Mouse (Mus musculus) 3T3-L1 (cell line): ENCODE measurements around the gene Gadd45gip1.

Experiments used
- DNase-seq: peaks from one replicate; pipeline ENCODE4 v3.0.0-alpha.2; 2015; ENCODE audit warnings: low read depth, low spot score

The Gadd45gip1 gene

DNA sequence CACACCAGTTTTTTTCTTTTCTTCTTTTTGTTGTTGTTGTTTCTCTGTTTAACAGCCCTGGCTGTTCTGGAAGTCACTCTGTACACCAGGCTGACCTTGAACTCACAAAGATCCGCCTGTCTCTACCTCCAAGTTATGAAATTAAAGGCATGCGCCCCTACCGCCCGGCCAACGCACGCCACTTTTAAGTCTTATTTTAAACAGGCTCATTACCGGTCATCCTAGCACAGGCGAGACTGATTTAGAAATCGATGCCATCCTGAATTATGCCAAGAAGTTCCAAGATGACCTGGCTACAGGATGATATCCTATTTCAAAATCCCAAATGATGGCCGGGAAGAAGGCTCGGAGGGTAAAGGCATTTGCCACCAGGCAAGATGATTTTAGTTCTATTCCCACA is at the start of gene Gadd45gip1:
Gene Gadd45gip1, plus strand, starts transcription at position 33 of the 400 bp plus-strand sequence.
- peak; percentile 81 for DNase-seq

DNA sequence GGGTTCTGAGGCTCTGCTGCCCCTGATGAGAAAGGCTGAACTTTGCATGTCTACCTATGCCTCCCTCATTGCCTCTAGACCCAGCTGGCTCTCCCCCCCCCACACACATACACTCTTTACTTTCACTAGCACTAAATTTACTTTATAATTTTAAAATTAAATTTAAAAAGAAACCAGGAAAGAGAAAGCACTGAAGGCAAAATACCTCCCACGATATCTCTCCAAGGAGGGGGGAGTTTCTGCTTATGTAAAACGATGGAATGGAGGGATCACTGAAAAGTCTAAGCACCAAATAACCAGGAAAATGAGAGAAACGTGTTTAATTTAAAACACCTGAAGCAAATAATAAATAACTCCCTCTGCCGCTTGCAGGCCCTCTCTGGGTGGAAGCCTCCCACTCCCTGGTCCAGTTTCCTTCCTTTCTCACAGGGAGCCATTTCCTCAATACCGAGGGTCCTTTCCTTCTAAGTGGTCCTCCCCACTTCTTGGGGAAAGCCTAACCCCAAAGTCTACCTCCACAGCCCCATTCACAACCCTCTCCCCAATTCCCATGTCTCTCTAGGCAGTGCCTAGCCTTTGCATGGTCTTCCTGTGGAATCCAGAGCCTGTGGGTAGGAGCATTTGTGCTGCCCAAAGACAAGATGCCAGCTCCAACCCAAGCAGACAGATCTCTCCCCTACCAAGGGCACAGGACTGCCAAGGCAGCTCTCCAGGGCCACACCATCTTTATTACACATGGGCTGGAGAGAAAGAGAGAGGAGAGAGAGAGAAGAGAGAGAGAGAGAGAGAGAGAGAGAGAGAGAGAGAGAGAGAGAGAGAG is 49.4 kb upstream of the Gadd45gip1 start:
- DNase-seq, result no peak

DNA sequence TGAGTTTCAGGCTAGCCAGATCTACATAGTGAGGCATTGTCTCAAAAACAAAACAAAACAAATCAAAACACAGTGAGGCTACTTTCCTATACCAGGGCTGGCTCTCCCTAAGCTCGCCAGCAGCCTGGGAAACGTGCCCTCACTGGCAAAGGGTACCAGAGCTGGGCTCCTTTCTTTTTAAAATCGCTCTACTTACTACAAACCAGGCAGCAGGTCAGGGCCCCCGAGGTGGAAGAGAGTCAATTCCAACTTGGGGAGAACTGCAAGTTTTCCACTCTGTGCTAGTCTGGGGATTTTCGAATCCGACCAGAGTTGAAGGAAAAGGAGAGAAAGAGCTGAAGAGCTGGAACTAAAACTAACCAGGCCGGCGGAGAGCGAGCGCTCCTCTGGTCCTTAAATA is 48.6 kb upstream of the Gadd45gip1 start:
- DNase-seq, result no peak

- no peak for DNase-seq
Measured at GRCm38 (mm10) chr8:84783198-84783918, 48.0 kb upstream of the Gadd45gip1 start.

GRCm38 (mm10) chr8:84783919-84784581 is 47.3 kb upstream of the Gadd45gip1 start:
- no peak for DNase-seq

DNA sequence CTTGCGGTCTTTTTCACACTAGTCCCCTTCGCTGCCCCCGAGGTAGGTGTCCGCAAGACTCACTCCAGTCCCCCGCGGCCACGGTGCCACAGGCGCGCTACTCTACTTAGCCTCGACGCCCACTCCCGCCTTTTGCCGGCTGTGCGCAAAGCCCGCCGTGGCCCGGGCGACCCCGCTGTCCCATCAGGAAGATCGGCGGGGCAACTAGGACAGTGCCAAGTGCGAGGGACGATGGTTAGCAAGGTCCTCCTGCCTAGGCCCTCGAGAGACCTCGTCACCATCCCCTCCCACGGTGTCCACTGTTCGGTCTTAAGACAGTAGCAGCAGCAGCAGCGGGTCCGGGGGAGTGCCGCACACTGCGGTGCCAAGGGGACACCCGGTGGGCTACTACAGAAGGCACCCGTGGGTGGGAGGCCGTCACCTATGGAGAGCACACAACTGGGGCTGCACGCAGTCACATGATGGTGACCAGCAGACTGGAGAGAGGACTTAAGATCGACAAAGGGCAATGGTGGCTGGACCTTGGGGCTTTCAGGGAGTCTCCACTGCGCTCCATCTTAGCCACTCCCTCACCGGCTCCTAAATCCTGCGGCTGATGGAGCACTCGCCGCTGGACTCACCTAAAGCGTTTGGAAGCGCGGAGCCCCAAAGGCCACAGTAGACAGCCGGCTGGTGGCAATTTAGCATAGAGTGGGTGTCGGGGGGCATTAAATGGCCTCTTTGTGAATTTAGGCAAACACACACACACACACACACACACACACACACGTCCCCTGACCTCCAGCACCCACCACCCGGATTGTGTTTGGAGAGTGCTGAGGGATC is 46.4 kb upstream of the Gadd45gip1 start:
- no peak for DNase-seq

- no peak for DNase-seq
Measured at GRCm38 (mm10) chr8:84785506-84785755, 45.9 kb upstream of the Gadd45gip1 start.

GRCm38 (mm10) chr8:84785756-84786677 is 45.3 kb upstream of the Gadd45gip1 start:
- no peak for DNase-seq

DNA sequence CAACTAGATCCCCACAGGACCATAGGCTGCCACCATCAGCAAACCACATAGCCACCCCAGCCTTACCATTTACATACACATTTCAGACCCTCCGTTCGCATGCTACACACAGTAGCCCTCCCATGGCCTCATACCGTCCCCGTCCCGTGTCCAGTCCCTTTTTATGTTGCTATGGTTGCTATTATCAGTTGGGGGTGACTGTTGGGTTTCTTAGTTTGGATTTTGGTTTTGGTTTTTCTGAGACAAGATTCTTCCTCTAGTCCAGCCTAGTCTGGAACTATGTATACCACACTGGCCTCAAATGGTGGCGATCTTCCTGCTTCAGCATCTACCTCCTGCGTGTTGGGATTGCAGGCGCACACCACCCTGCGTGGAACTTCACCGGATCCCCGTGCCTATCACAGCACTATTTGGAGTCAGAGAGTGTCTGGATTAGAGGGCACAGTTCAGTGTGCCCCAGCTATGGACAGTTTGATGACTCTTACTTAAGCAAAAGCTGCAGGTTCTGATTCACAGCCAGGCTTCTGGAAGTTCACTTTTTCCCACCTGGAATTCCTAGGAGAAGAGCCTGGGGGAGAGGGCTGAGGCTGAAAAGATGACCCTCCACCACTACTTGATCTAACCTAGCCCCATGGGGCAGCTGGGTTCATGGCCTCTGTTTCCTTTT is 44.4 kb upstream of the Gadd45gip1 start:
- DNase-seq, result no peak

- DNase-seq, result no peak
Measured at GRCm38 (mm10) chr8:84787523-84788302, 43.6 kb upstream of the Gadd45gip1 start.

DNA sequence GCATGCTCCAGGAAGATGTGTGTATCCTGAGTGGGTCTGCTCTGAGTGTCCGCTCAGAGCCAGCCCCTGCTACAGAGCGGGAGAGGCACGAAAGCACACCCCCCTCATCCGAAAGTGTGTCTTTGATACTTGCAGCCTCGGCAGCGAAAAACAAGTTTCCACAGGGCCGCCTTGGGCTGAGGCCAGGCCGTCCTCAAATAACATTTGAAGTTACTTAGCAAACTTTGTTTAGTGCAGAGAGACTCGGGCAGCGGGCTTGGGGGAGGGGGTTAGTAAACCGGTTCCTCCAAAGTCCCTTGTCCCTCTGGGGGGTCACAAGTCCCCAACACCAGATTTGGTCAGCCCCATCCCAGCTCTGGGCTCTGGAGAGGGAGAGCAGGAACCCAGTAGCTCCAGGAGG is 42.4 kb upstream of the Gadd45gip1 start:
- no peak for DNase-seq

DNA sequence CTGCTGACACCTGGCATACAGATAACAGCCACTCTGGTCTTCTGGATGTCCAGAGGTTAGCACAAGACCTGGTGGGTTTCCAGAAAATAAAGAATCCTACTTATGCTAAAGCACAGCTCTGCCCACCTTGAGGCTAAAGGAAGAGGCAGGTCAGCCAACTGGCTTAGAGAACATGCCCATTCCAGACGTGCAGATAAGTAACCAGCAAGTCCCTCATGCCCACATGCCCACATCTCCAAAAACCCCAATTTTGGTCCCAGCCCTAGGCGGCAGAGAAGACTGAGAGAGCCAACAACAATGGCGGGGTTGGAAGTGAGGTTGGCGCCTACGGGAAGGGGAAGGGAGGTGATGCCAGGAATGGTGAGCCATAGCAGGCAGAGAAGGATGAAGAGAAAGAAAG is 42.0 kb upstream of the Gadd45gip1 start:
- no peak for DNase-seq

GRCm38 (mm10) chr8:84789855-84790486 is 41.4 kb upstream of the Gadd45gip1 start:
- no peak for DNase-seq

- DNase-seq, result no peak
Measured at GRCm38 (mm10) chr8:84790537-84790936, 40.8 kb upstream of the Gadd45gip1 start.

DNA sequence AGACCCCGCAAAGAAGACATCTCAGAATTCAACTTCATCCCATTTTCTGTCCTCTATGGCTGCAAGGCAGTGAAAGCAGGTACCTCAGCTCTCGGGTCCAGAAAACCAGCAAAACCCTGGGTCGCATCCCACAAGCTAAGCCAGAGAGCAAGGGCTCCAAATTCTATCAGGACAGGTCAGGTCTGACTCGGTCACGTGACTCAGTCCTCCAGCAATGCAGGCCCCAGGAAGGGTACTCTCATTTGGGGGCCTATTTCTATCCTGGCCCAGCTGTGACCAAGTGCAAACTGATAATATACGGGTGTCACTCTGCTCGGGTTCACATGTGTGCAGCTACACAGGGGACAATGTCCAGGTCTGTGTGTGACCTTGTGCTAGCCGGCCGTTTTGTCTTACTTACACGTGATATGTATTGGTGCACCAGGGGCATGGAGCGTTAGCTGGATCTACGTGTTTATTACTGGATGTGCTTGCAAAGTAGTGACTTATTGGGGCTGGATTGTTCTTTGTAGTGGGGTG is 38.8 kb upstream of the Gadd45gip1 start:
- DNase-seq, result peak; percentile 48

GRCm38 (mm10) chr8:84793134-84793533 is 38.2 kb upstream of the Gadd45gip1 start:
- DNase-seq, result no peak

GRCm38 (mm10) chr8:84793791-84794485 is 37.4 kb upstream of the Gadd45gip1 start:
- peak; percentile 50 for DNase-seq

DNA sequence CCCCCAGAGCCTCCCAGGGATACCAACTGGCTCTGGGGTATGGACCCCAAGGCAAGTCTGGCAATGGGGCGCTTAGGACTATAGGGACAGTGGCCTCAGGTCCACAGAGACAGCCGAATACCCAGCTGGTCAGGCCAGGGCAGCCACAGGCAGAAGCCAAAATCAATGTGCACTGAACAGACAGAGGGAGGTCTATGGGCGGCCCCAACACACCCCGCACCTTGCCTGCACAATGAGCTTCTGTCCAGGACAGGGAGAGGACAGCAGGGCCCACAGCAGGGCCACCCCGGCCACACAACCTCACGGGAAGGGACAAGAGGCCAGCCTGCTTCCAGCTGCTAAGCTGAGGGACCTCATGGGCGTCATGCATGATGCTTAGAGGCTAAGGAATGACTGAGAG is 36.8 kb upstream of the Gadd45gip1 start:
- no peak for DNase-seq
